Mouse (Mus musculus) R1 (cell line): ENCODE measurements at regions not wholly inside any gene's neighbourhood (a gene's known extent, or its start where the extent isn't known, plus 50 kb on each side); places are given as distances from the start of the nearest gene placed in this dataset.

ENCODE experiments used
- DNase-seq: peaks from one replicate; pipeline ENCODE4 v3.0.0-alpha.2; 2018; ENCODE audit warnings: low read depth, low spot score

- no peak for DNase-seq
Measured at GRCm38 (mm10) chr12:92292460-92293340, 443.7 kb upstream of the Sel1l start.

- DNase-seq: no peak
Measured at GRCm38 (mm10) chr12:92291490-92291889, 442.5 kb upstream of the Sel1l start.

GRCm38 (mm10) chr12:92285511-92285910 is 436.6 kb upstream of the Sel1l start:
- no peak for DNase-seq

GRCm38 (mm10) chr12:92280470-92280869 is 431.5 kb upstream of the Sel1l start:
- no peak for DNase-seq

GRCm38 (mm10) chr12:92251962-92252361 is 403.0 kb upstream of the Sel1l start:
- DNase-seq: no peak

- no peak for DNase-seq
Measured at GRCm38 (mm10) chr12:92246790-92247451, 398.0 kb upstream of the Sel1l start.

- no peak for DNase-seq
Measured at GRCm38 (mm10) chr12:92239956-92240699, 391.2 kb upstream of the Sel1l start.

GRCm38 (mm10) chr12:92233650-92234408 is 384.9 kb upstream of the Sel1l start:
- no peak for DNase-seq

GRCm38 (mm10) chr12:92228585-92228984 is 379.6 kb upstream of the Sel1l start:
- DNase-seq: no peak

GRCm38 (mm10) chr12:92203351-92203750 is 354.4 kb upstream of the Sel1l start:
- no peak for DNase-seq

- no peak for DNase-seq
Measured at GRCm38 (mm10) chr12:92200602-92201001, 351.6 kb upstream of the Sel1l start.

- no peak for DNase-seq
Measured at GRCm38 (mm10) chr12:92198738-92199477, 350.0 kb upstream of the Sel1l start.

GRCm38 (mm10) chr12:92193934-92194685 is 345.2 kb upstream of the Sel1l start:
- DNase-seq: no peak

- no peak for DNase-seq
Measured at GRCm38 (mm10) chr12:92193199-92193933, 344.4 kb upstream of the Sel1l start.

GRCm38 (mm10) chr12:92189022-92189421 is 340.1 kb upstream of the Sel1l start:
- no peak for DNase-seq

GRCm38 (mm10) chr12:92187133-92187482 is 338.2 kb upstream of the Sel1l start:
- DNase-seq: no peak

GRCm38 (mm10) chr12:92186448-92187132 is 337.6 kb upstream of the Sel1l start:
- DNase-seq: no peak

GRCm38 (mm10) chr12:92179292-92179691 is 330.3 kb upstream of the Sel1l start:
- no peak for DNase-seq

- DNase-seq: peak; percentile 33
Measured at GRCm38 (mm10) chr12:92156726-92157125, 307.8 kb upstream of the Sel1l start.
